Mouse (Mus musculus): ENCODE results near the gene Capsl.

GRCm38 (mm10) chr15:9489417-9490118 lies 53.7 kb downstream of the Capsl start:
- TF ChIP-seq E2F4 (IDR thresholded peaks at IDR 0.05; ENCODE audit: insufficient read depth), result no peak
- TF ChIP-seq MAX (IDR thresholded peaks at IDR 0.05; ENCODE audit: low read depth), result no peak

Data from myocyte (in vitro differentiated cells).